Mouse (Mus musculus) megakaryocyte, embryonic 14.5 days (primary cell): ENCODE measurements around the gene Dscam.

Experiments used
- FLI1 ChIP-seq: IDR thresholded peaks from 2 replicates; pipeline ENCODE4 v1.6.1; 2012; ENCODE audit warnings: low read length, inconsistent platforms, mixed read lengths
- GATA1 ChIP-seq: IDR thresholded peaks from 3 replicates; pipeline ENCODE4 v1.6.1; 2012; ENCODE audit warnings: mixed read lengths, low read length, inconsistent platforms, borderline replicate concordance

GRCm38 (mm10) chr16:97166166-97166565 lies 4.4 kb downstream of the Dscam start:
- no peak for TF ChIP-seq GATA1
- TF ChIP-seq FLI1, result no peak
